Mouse (Mus musculus): ENCODE measurements around the gene Srcin1.

GRCm38 (mm10) chr11:97622440-97622839, 46.5 kb upstream of the Srcin1 start:
- TF ChIP-seq CTCF (IDR thresholded peaks at IDR 0.05; ENCODE audit: low read depth) (peak; percentile 99), EP300 (IDR thresholded peaks at IDR 0.05; ENCODE audit: low read depth) (no peak)

Data from heart, postnatal 0 days (tissue).